Mouse (Mus musculus): ENCODE results near the gene Gm21974. TPM values are rescaled to one million over a fixed set of nuclear protein-coding genes. Genes with fewer than 3 reads are reported as not detected.
"Not testable (repeated sequence)": the region's sequence is repeated elsewhere in the genome, so short reads cannot be mapped to it uniquely, and the experiment has no call there.

The Gm21974 gene
- total RNA-seq, 2 experiments from 2014 or later: not detected

- intact Hi-C loops (cut with DNase I): no loop called here
- DNase-seq: no peak
Measured at GRCm38 (mm10) chr7:127880431-127880830, 14.8 kb downstream of the Gm21974 start.

GRCm38 (mm10) chr7:127879301-127879700, 16.0 kb downstream of the Gm21974 start:
- no peak for DNase-seq
- intact Hi-C loops (cut with DNase I): loop anchor here (5.0 kb wide), 1 partner anchor 102 kb away; the partner anchor contains the start of gene Setd1a

- intact Hi-C loops (cut with DNase I): loop anchor here (1.0 to 5.0 kb wide), 2 partner anchors 76 to 99 kb away; partner anchors contain the start of genes Hsd3b7 and Setd1a
- peak; percentile 88 to 93 for DNase-seq
Measured at GRCm38 (mm10) chr7:127876467-127877348, 18.5 kb downstream of the Gm21974 start, which contains the start of gene Zfp668. Zfp668 (minus strand) TSS chr7:127876828.

- intact Hi-C loops (cut with DNase I): loop anchor here (1.0 to 5.0 kb wide), 2 partner anchors 76 to 99 kb away; partner anchors contain the start of genes Hsd3b7 and Setd1a
- peak; percentile 79 to 80 for DNase-seq
Measured at GRCm38 (mm10) chr7:127876041-127876466, 19.2 kb downstream of the Gm21974 start, which contains the start of gene Zfp646. Zfp646 (plus strand) TSS chr7:127876221.

- peak; percentile 93 for DNase-seq
- intact Hi-C loops (cut with DNase I): loop anchor here (1.0 to 5.0 kb wide), 3 partner anchors 31 to 98 kb away; partner anchors contain the start of genes Hsd3b7 and Setd1a
Measured at GRCm38 (mm10) chr7:127875627-127876001, 19.6 kb downstream of the Gm21974 start.

- intact Hi-C loops (cut with DNase I): loop anchor here (2.0 to 5.0 kb wide), 2 partner anchors 30 to 98 kb away; partner anchors contain the start of gene Setd1a
Measured at GRCm38 (mm10) chr7:127874812-127875626, 20.2 kb downstream of the Gm21974 start.

GRCm38 (mm10) chr7:127870136-127870821, 25.0 kb downstream of the Gm21974 start:
- intact Hi-C loops (cut with DNase I): no loop called here
- no peak for DNase-seq

More at GRCm38 (mm10) chr7:127874812-127875626, 20.2 kb downstream of the Gm21974 start:
- DNase-seq: no peak

- intact Hi-C loops (cut with DNase I): loop anchor here (2.0 kb wide), 1 partner anchor 22 kb away; no protein-coding TSS in a partner anchor
- peak; percentile 46 to 64 for DNase-seq
Measured at GRCm38 (mm10) chr7:127869149-127869810, 26.0 kb downstream of the Gm21974 start.

GRCm38 (mm10) chr7:127867641-127868040, 27.6 kb downstream of the Gm21974 start:
- intact Hi-C loops (cut with DNase I): loop anchor here (2.0 kb wide), 1 partner anchor 21 kb away; no protein-coding TSS in a partner anchor
- no peak for DNase-seq

GRCm38 (mm10) chr7:127866434-127866833, 28.8 kb downstream of the Gm21974 start:
- no peak for DNase-seq
- intact Hi-C loops (cut with DNase I): no loop called here

- intact Hi-C loops (cut with DNase I): no loop called here
- DNase-seq: no peak
Measured at GRCm38 (mm10) chr7:127858258-127858657, 37.0 kb downstream of the Gm21974 start.

- no peak for DNase-seq
- intact Hi-C loops (cut with DNase I): no loop called here
Measured at GRCm38 (mm10) chr7:127850906-127851305, 44.3 kb downstream of the Gm21974 start.

GRCm38 (mm10) chr7:127849973-127850875, 45.0 kb downstream of the Gm21974 start:
- no peak for DNase-seq
- intact Hi-C loops (cut with DNase I): no loop called here

- intact Hi-C loops (cut with DNase I): no loop called here
- DNase-seq: peak; percentile 78 to 82
Measured at GRCm38 (mm10) chr7:127842001-127842718, 53.1 kb downstream of the Gm21974 start.

- intact Hi-C loops (cut with DNase I): loop anchor here (1.0 kb wide), 1 partner anchor 41 kb away; the partner anchor contains the start of gene Hsd3b7
- peak; percentile 95 for DNase-seq
Measured at GRCm38 (mm10) chr7:127841340-127842000, 53.8 kb downstream of the Gm21974 start.

- intact Hi-C loops (cut with DNase I): loop anchor here (1.0 kb wide), 1 partner anchor 41 kb away; the partner anchor contains the start of gene Hsd3b7
- DNase-seq: peak; percentile 49 to 58
Measured at GRCm38 (mm10) chr7:127840886-127841285, 54.4 kb downstream of the Gm21974 start.

- DNase-seq; intact Hi-C loops (cut with DNase I): not testable (repeated sequence)
Measured at GRCm38 (mm10) chr7:127840031-127840430, 55.2 kb downstream of the Gm21974 start.
